Mouse (Mus musculus) thymus, postnatal 4 days (tissue): ENCODE results near the gene Iqsec1.
A peak's percentile ranks its signal among the peaks of the same experiment; 100 is the strongest.

Experiments
- DNase-seq: peaks from one replicate; pipeline ENCODE4 v3.0.0; 2021

The Iqsec1 gene

DNA sequence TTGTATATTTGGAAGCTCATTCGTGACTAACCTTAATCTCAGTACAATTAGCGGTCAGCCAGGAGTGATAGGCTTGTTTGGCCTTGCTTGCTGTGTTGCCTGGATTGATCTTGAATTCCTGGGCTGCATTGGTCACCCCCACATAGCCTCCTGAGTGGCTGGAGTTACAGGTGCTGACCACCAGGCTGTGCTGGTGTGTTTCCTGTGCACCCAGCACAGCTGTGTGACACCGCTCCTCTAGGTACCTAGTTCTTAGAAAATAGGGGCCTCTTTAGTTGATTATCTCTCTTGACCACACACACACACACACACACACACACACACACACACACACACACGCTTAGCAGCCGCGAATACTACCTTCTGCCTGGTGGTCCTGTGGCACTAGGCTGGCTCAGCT is 380.3 kb downstream of the Iqsec1 start:
- DNase-seq: peak; percentile 62

DNA sequence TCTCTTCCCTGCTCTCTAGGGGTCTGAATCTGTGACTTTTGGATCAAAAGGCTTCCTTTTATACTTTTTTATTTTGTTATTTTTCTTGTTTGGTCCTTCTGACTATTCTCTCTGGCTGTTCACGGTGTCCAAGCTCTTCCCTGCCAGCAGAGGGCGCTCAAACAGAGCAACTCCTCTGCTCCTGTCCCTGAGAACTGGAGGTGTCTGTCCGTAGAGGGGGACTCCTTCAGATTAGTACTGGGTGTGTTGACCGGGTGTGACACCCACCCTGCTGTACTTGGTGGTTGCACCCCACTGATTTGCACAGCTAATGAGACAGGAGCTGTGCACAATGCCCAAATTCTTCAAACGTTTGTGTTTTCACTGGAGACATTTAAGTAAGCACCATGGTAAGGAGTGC is 381.3 kb downstream of the Iqsec1 start:
- peak; percentile 88 for DNase-seq

DNA sequence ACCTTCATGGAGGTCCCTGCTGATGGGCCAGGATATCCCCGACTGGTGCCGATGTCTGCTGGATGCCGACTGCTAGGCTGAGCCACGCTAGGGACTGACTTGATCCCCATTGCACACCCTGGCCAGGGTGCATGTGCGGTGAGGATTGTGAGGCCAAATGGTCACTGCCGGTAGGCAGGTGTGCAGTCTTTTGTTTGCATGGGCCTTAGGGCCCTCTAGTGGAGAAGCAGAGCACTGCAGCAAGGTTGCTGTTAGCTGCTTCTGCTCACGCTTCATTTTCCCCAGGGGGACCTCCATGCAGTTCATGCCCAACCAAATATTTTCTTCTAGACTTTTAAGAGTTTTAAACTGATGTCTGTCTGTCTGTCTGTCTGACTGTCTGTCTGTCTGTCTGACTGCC is 381.9 kb downstream of the Iqsec1 start:
- DNase-seq: peak; percentile 85
